Comparison of ENCODE assay signal across 26 mouse cellular contexts in the genomic region with DNA sequence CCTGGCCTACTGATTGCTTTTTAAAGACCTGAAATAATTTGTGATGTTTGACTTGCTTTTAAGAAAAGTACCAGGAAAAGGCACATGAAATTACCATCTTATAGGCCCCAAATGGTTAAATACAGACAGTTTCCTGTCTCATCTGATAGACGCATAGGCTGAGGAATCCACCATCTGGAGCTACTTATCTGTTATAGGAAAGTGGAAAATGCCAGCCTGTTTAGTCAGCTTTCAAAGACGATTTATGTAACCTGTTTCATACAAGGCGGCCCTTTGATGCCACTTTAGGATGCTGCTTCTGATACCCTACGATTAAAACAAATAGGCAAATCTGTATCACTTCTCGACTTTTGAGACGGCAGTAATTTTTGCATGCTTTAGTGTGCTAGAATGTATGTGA. TPM values are rescaled to one million over a fixed set of nuclear protein-coding genes. Genes with fewer than 3 reads are reported as not detected.
DNase-seq lines count a peak whose midpoint lies in the region; ATAC-seq and TF ChIP-seq lines count a peak whose summit lies in the region.
"Had no signal": no experiment of that assay in that cellular context is flagged by ENCODE, and none has a peak within 500 bp of the region (broad histone marks: within the 10 kb centered on the region; RNA-seq: fewer than 3 reads in every experiment).

No protein-coding gene starts in this region.

- no peak for ATAC-seq in embryonic facial prominence, embryonic 11.5 days (replicated peaks; ENCODE audit: insufficient number of reproducible peaks, low FRiP score, low TSS enrichment, low read depth)
- ATAC-seq in limb, embryonic 14.5 days (ENCODE audit: low FRiP score, low read depth), result no peak
- ATAC-seq in cerebellum, adult (ENCODE audit: insufficient number of reproducible peaks, low FRiP score, low TSS enrichment), result no peak
- ATAC-seq: midbrain, embryonic 15.5 days; Patski had no signal

- no peak overlapping the region for H3K4me3 ChIP-seq in embryonic facial prominence, embryonic 11.5 days (ENCODE audit: low read depth, low read length)
- no peak overlapping the region for H3K4me3 ChIP-seq in embryonic facial prominence, embryonic 10.5 days
- H3K4me3 ChIP-seq in limb, embryonic 14.5 days (replicated peaks; ENCODE audit: low read length), result no peak overlapping the region
- H3K4me3 ChIP-seq in limb, embryonic 10.5 days, result no peak overlapping the region
- H3K4me3 ChIP-seq: forebrain, embryonic 10.5 days; heart, adult 2 months; heart, embryonic 13.5 days; hindbrain, embryonic 13.5 days; left cerebral cortex, adult 2 months; liver, embryonic 15.5 days; lung, embryonic 15.5 days; megakaryocyte, embryonic 14.5 days; midbrain, embryonic 15.5 days; neural tube, embryonic 12.5 days; stomach, embryonic 15.5 days had no signal

- no peaks in the 10 kb centered on the region for H3K9me3 ChIP-seq in embryonic facial prominence, embryonic 11.5 days (replicated peaks; ENCODE audit: control insufficient read depth, low read length)
- H3K9me3 ChIP-seq in embryonic facial prominence, embryonic 10.5 days, result no peaks in the 10 kb centered on the region
- H3K9me3 ChIP-seq in limb, embryonic 14.5 days (ENCODE audit: control insufficient read depth, low read length), result no peaks in the 10 kb centered on the region
- H3K9me3 ChIP-seq in limb, embryonic 10.5 days (replicated peaks), result no peaks in the 10 kb centered on the region
- H3K9me3 ChIP-seq: forebrain, embryonic 10.5 days; heart, embryonic 13.5 days; hindbrain, embryonic 13.5 days; liver, embryonic 15.5 days; lung, embryonic 15.5 days; megakaryocyte, embryonic 14.5 days; midbrain, embryonic 15.5 days; neural tube, embryonic 12.5 days; stomach, embryonic 15.5 days had no signal

- no peaks in the 10 kb centered on the region for H3K4me1 ChIP-seq in embryonic facial prominence, embryonic 11.5 days (ENCODE audit: control insufficient read depth, insufficient read depth, low read length)
- H3K4me1 ChIP-seq in embryonic facial prominence, embryonic 10.5 days, result peaks cover 33% of the 10 kb centered on the region
- H3K4me1 ChIP-seq in limb, embryonic 14.5 days (ENCODE audit: control insufficient read depth, insufficient read depth, low read length), result 0 out of 2 replicates have a peak, but pooled peaks cover 3% of the 10 kb centered on the region
- peaks cover 6% of the 10 kb centered on the region for H3K4me1 ChIP-seq in limb, embryonic 10.5 days
- H3K4me1 ChIP-seq: hindbrain, embryonic 13.5 days; liver, embryonic 15.5 days; midbrain, embryonic 15.5 days; neural tube, embryonic 12.5 days; stomach, embryonic 15.5 days had no signal

- H3K36me3 ChIP-seq in embryonic facial prominence, embryonic 11.5 days (replicated peaks; ENCODE audit: control insufficient read depth, insufficient read depth, low read depth, low read length), result no peaks in the 10 kb centered on the region
- peaks cover 11% of the 10 kb centered on the region; the same call in 1 of the 2 replicates for H3K36me3 ChIP-seq in embryonic facial prominence, embryonic 10.5 days (replicated peaks)
- no peaks in the 10 kb centered on the region for H3K36me3 ChIP-seq in limb, embryonic 14.5 days (ENCODE audit: control insufficient read depth, insufficient read depth, low read length)
- peaks cover 17% of the 10 kb centered on the region for H3K36me3 ChIP-seq in limb, embryonic 10.5 days
- H3K36me3 ChIP-seq: liver, embryonic 15.5 days; lung, embryonic 15.5 days; midbrain, embryonic 15.5 days; neural tube, embryonic 12.5 days; stomach, embryonic 15.5 days had no signal

- TF ChIP-seq POLR2A in limb, embryonic 14.5 days (IDR thresholded peaks at IDR 0.05; ENCODE audit: borderline replicate concordance, extremely low read depth, insufficient read depth, insufficient read length), result no peak

- no peak overlapping the region for H3K4me2 ChIP-seq in embryonic facial prominence, embryonic 11.5 days (ENCODE audit: low read depth, low read length)
- H3K4me2 ChIP-seq in limb, embryonic 14.5 days (replicated peaks; ENCODE audit: low read depth, low read length, severe bottlenecking), result no peak overlapping the region
- H3K4me2 ChIP-seq: heart, embryonic 13.5 days; hindbrain, embryonic 13.5 days; liver, embryonic 15.5 days; lung, embryonic 15.5 days; midbrain, embryonic 15.5 days; neural tube, embryonic 12.5 days; stomach, embryonic 15.5 days had no signal

- no peaks in the 10 kb centered on the region for H3K27me3 ChIP-seq in embryonic facial prominence, embryonic 11.5 days (ENCODE audit: control insufficient read depth, insufficient read depth, low read length)
- H3K27me3 ChIP-seq in embryonic facial prominence, embryonic 10.5 days (replicated peaks; ENCODE audit: low read depth, poor library complexity, severe bottlenecking), result no peaks in the 10 kb centered on the region
- no peaks in the 10 kb centered on the region for H3K27me3 ChIP-seq in limb, embryonic 14.5 days (ENCODE audit: control insufficient read depth, insufficient read depth, low read length)
- no peaks in the 10 kb centered on the region for H3K27me3 ChIP-seq in limb, embryonic 10.5 days (ENCODE audit: low read depth, poor library complexity, severe bottlenecking)
- H3K27me3 ChIP-seq: heart, embryonic 13.5 days; hindbrain, embryonic 13.5 days; liver, embryonic 15.5 days; lung, embryonic 15.5 days; megakaryocyte, embryonic 14.5 days; midbrain, embryonic 15.5 days; neural tube, embryonic 12.5 days; Patski; stomach, embryonic 15.5 days had no signal

- no peak overlapping the region for H3K27ac ChIP-seq in embryonic facial prominence, embryonic 11.5 days (replicated peaks; ENCODE audit: low read depth, low read length)
- no peak overlapping the region for H3K27ac ChIP-seq in embryonic facial prominence, embryonic 10.5 days (replicated peaks)
- no peak overlapping the region for H3K27ac ChIP-seq in limb, embryonic 14.5 days (replicated peaks; ENCODE audit: low read depth, low read length)
- H3K27ac ChIP-seq in limb, embryonic 10.5 days, result no peak overlapping the region
- H3K27ac ChIP-seq: forebrain, embryonic 10.5 days; heart, adult 2 months; heart, embryonic 13.5 days; hindbrain, embryonic 13.5 days; left cerebral cortex, adult 2 months; liver, embryonic 15.5 days; lung, embryonic 15.5 days; midbrain, embryonic 15.5 days; neural tube, embryonic 12.5 days; stomach, embryonic 15.5 days had no signal

- no peak overlapping the region for H3K9ac ChIP-seq in embryonic facial prominence, embryonic 11.5 days (replicated peaks; ENCODE audit: low read length)
- no peak overlapping the region for H3K9ac ChIP-seq in limb, embryonic 14.5 days (ENCODE audit: low read depth, low read length, severe bottlenecking)
- H3K9ac ChIP-seq: heart, embryonic 13.5 days; hindbrain, embryonic 13.5 days; liver, embryonic 15.5 days; lung, embryonic 15.5 days; midbrain, embryonic 15.5 days; neural tube, embryonic 12.5 days; stomach, embryonic 15.5 days had no signal

- WGBS in embryonic facial prominence, embryonic 11.5 days, result 38% methylated on average over 6 of the region's 6 CpGs
- 49% methylated on average over 6 of the region's 6 CpGs for WGBS in embryonic facial prominence, embryonic 10.5 days
- 40% methylated on average over 6 of the region's 6 CpGs for WGBS in limb, embryonic 14.5 days
- WGBS in limb, embryonic 10.5 days, result 50% methylated on average over 6 of the region's 6 CpGs

- peak; percentile 77 for DNase-seq in embryonic facial prominence, embryonic 11.5 days (ENCODE audit: low spot score)
- no peak for DNase-seq in embryonic facial prominence, embryonic 10.5 days (ENCODE audit: low spot score)
- peak; percentile 45 for DNase-seq in limb, embryonic 14.5 days (ENCODE audit: low spot score)
- DNase-seq in limb, embryonic 10.5 days (ENCODE audit: low spot score), result no peak
- peak; percentile 70 for DNase-seq in brain, adult 2 months (ENCODE audit: low read depth, low spot score)
- peak; percentile 45 for DNase-seq in telencephalon, adult 2 months (ENCODE audit: low read depth, low spot score)
- DNase-seq: cerebellum, adult 9-11 months; gastrocnemius, postnatal 14 days; heart, adult 2 months; heart, postnatal 14 days; kidney, adult 18-20 months; kidney, postnatal 4 days; liver; lung, postnatal 36 days had no signal

RNA-seq across cellular contexts. Expression of a gene that starts 37.1 kb away (rescaled TPM):
- 12.2 and 12.5 TPM in 2 replicates for polyA plus RNA-seq in embryonic facial prominence, embryonic 11.5 days (2014; fragmentation: Nextera tagmentation; extraction: Ambion mirVana)
- polyA plus RNA-seq in embryonic facial prominence, embryonic 10.5 days (2016; fragmentation: Nextera tagmentation; extraction: Ambion mirVana), result 4.3 and 5.6 TPM in 2 replicates
- polyA plus RNA-seq in limb, embryonic 14.5 days (2012; rRNA removed), result 92.9 and 117 TPM in 2 replicates
- 92.4 and 95.5 TPM in 2 replicates for polyA plus RNA-seq in limb, embryonic 14.5 days (2014; fragmentation: Nextera tagmentation; extraction: Ambion mirVana)
- polyA plus RNA-seq in limb, embryonic 10.5 days (2016; fragmentation: Nextera tagmentation; extraction: Ambion mirVana), result 1.7 and 2.4 TPM in 2 replicates

Comparison
In these comparisons a context has a peak if more than half of its experiments do, and no peak if none do; other contexts are left out.
1. DNase-seq: peak in embryonic facial prominence, embryonic 11.5 days (single experiment), limb, embryonic 14.5 days (single experiment), brain, adult 2 months (single experiment) and telencephalon, adult 2 months (single experiment); none in embryonic facial prominence, embryonic 10.5 days (single experiment) and limb, embryonic 10.5 days (single experiment).